Mouse (Mus musculus): ENCODE results near the gene Gpr22.

DNA sequence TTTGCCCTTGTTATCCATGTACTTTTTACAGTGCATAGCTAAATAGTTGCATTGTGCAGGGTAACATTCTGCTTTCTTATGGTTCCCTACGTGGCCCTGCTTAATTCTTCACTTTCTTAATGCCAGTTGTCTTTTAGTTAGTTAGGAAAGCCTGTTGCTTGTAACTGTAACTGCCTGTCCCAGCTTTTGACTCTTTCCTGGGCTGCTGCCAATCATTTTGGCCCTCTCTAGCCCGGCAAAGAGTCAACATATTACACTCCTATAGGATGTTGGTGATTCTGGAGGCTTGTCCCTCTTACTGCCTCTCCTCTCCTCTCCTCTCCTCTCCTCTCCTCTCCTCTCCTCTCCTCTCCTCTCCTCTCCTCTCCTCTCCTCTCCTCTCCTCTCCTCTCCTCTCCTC, 7.6 kb downstream of the Gpr22 start:
- TF ChIP-seq CTCF (IDR thresholded peaks at IDR 0.05; ENCODE audit: borderline replicate concordance, insufficient read depth, low read depth, low read length) (no peak), POLR2A (IDR thresholded peaks at IDR 0.05; ENCODE audit: borderline replicate concordance, insufficient read depth, low read length) (no peak)

All from cerebellum, adult 2 months (tissue).